Mouse (Mus musculus): ENCODE measurements around the gene Polm. TPM values are rescaled to one million over a fixed set of nuclear protein-coding genes. Genes with fewer than 3 reads are reported as not detected.

The Polm gene
- total and polyA plus RNA-seq, 3 experiments, result 5.4 to 18.3 TPM; not detected in 1

- DNase-seq (ENCODE audit: low read depth, low spot score), result no peak
- Histone ChIP-seq H3K9ac (ENCODE audit: control insufficient read depth, low read depth, low read length, poor library complexity, severe bottlenecking) (no peak overlapping the region), H3K9me3 (replicated peaks; ENCODE audit: insufficient read depth, low read length) (no peaks in the 10 kb centered on the region), H3K4me1 (ENCODE audit: control insufficient read depth in 1 of 2, insufficient read depth in 2 of 2, low read length in 2 of 2) (peaks cover 2 to 14% of the 10 kb centered on the region in 2 experiments; a peak in 3 of 4 replicates), H3K79me2 (ENCODE audit: control insufficient read depth, insufficient read depth, low read length, poor library complexity) (no peaks in the 10 kb centered on the region), H3K27ac (ENCODE audit: control insufficient read depth, low read depth, low read length) (no peak overlapping the region), H3K36me3 (ENCODE audit: control insufficient read depth in 1 of 2, insufficient read depth in 2 of 2, low read length in 2 of 2) (peaks cover 0 to 4% of the 10 kb centered on the region in 2 experiments; a peak in 2 of 4 replicates), H3K4me3 (ENCODE audit: control insufficient read depth in 1 of 2, insufficient read depth in 1 of 2, low read depth in 2 of 2, low read length in 2 of 2) (no peak overlapping the region), H3K27me3 (ENCODE audit: control insufficient read depth in 1 of 2, insufficient read depth in 2 of 2, low read length in 2 of 2) (peaks cover 0 to 2% of the 10 kb centered on the region in 2 experiments; a peak in 2 of 4 replicates)
- TF ChIP-seq MEF2A (IDR thresholded peaks at IDR 0.05; ENCODE audit: extremely low read depth, insufficient replicate concordance, low read depth, low read length, poor library complexity, severe bottlenecking) (no peak), SIN3A (IDR thresholded peaks at IDR 0.05; ENCODE audit: low read length) (no peak), SMC3 (IDR thresholded peaks at IDR 0.05; ENCODE audit: low read depth, low read length) (no peak), JUND (IDR thresholded peaks at IDR 0.05; ENCODE audit: low read depth, low read length) (no peak), E2F4 (IDR thresholded peaks at IDR 0.05; ENCODE audit: borderline replicate concordance, low read depth, low read length) (no peak), CHD1 (IDR thresholded peaks at IDR 0.05; ENCODE audit: low read depth, low read length) (no peak), MAZ (IDR thresholded peaks at IDR 0.05; ENCODE audit: low read depth, low read length) (no peak), RCOR1 (IDR thresholded peaks at IDR 0.05; ENCODE audit: low read depth, low read length) (no peak), EP300 (IDR thresholded peaks at IDR 0.05; ENCODE audit: low read depth in 1 of 2, low read length in 2 of 2) (no peak), TAL1 (IDR thresholded peaks at IDR 0.05; ENCODE audit: low read length) (no peak), USF1 (IDR thresholded peaks at IDR 0.05; ENCODE audit: low read depth, low read length) (no peak), USF2 (IDR thresholded peaks at IDR 0.05; ENCODE audit: borderline replicate concordance in 1 of 2, insufficient read depth in 1 of 2, low read depth in 1 of 2, low read length in 2 of 2) (no peak), CHD2 (IDR thresholded peaks at IDR 0.05; ENCODE audit: low read length) (no peak), MAX (IDR thresholded peaks at IDR 0.05; ENCODE audit: low read length) (no peak)
Measured at GRCm38 (mm10) chr11:5855481-5855880, 17.7 kb upstream of the Polm start.

GRCm38 (mm10) chr11:5852314-5852713 is 14.5 kb upstream of the Polm start:
- Histone ChIP-seq H3K9me3 (replicated peaks; ENCODE audit: insufficient read depth, low read length) (no peaks in the 10 kb centered on the region), H3K36me3 (ENCODE audit: control insufficient read depth in 1 of 2, insufficient read depth in 2 of 2, low read length in 2 of 2) (peaks cover 0 to 4% of the 10 kb centered on the region in 2 experiments; a peak in 2 of 4 replicates), H3K27me3 (ENCODE audit: control insufficient read depth in 1 of 2, insufficient read depth in 2 of 2, low read length in 2 of 2) (peaks cover 0 to under 1% of the 10 kb centered on the region in 2 experiments; a peak in 2 of 4 replicates), H3K79me2 (ENCODE audit: control insufficient read depth, insufficient read depth, low read length, poor library complexity) (no peaks in the 10 kb centered on the region), H3K4me3 (ENCODE audit: control insufficient read depth in 1 of 2, insufficient read depth in 1 of 2, low read depth in 2 of 2, low read length in 2 of 2) (no peak overlapping the region), H3K4me1 (ENCODE audit: control insufficient read depth in 1 of 2, insufficient read depth in 2 of 2, low read length in 2 of 2) (peaks cover 2 to 18% of the 10 kb centered on the region in 2 experiments), H3K27ac (ENCODE audit: control insufficient read depth, low read depth, low read length) (no peak overlapping the region), H3K9ac (ENCODE audit: control insufficient read depth, low read depth, low read length, poor library complexity, severe bottlenecking) (no peak overlapping the region)
- no peak for DNase-seq (ENCODE audit: low read depth, low spot score)
- TF ChIP-seq KAT2A (conservative IDR thresholded peaks at IDR 0.05; ENCODE audit: low read depth, low read length), result no peak
- TF ChIP-seq MEF2A (IDR thresholded peaks at IDR 0.05; ENCODE audit: extremely low read depth, insufficient replicate concordance, low read depth, low read length, poor library complexity, severe bottlenecking), result no peak
- no peak for TF ChIP-seq MAFK (IDR thresholded peaks at IDR 0.05; ENCODE audit: borderline replicate concordance, low read depth, low read length)
- no peak for TF ChIP-seq GABPA (IDR thresholded peaks at IDR 0.05; ENCODE audit: low read depth, low read length)
- TF ChIP-seq TBP (IDR thresholded peaks at IDR 0.05; ENCODE audit: low read depth, low read length), result no peak
- TF ChIP-seq BHLHE40 (IDR thresholded peaks at IDR 0.05; ENCODE audit: borderline replicate concordance, low read depth, low read length), result no peak
- TF ChIP-seq NELFE (IDR thresholded peaks at IDR 0.05; ENCODE audit: low read depth, low read length), result no peak

Data from MEL (cell line).